Mouse (Mus musculus): ENCODE data around the gene Mtmr10. TPM values are rescaled to one million over a fixed set of nuclear protein-coding genes. Genes with fewer than 3 reads are reported as not detected.
A peak's percentile ranks its signal among the peaks of the same experiment; 100 is the strongest.

The Mtmr10 gene
- polyA plus RNA-seq, 1 experiment from 2014 or later: 3.4 TPM

GRCm38 (mm10) chr7:64279548-64279947 is 7.9 kb upstream of the Mtmr10 start:
- H3K27me3 ChIP-seq (replicated peaks; ENCODE audit: control insufficient read depth, insufficient read depth, low read length): no peaks in the 10 kb centered on the region
- H3K9me3 ChIP-seq (ENCODE audit: control insufficient read depth): no peaks in the 10 kb centered on the region
- 79% methylated on average over 3 of the region's 3 CpGs for WGBS
- H3K36me3 ChIP-seq (ENCODE audit: control insufficient read depth, insufficient read depth): no peaks in the 10 kb centered on the region
- no peak overlapping the region for H3K4me3 ChIP-seq (ENCODE audit: low read depth, low read length)
- TF ChIP-seq CTCF (IDR thresholded peaks at IDR 0.05; ENCODE audit: low read depth): no peak
- no peak overlapping the region for H3K27ac ChIP-seq (ENCODE audit: low read depth, low read length)
- H3K9ac ChIP-seq (ENCODE audit: low read depth, low read length): no peak overlapping the region
- no peak for ATAC-seq
- no peak overlapping the region for H3K4me2 ChIP-seq (replicated peaks; ENCODE audit: low read depth)
- H3K4me1 ChIP-seq (replicated peaks; ENCODE audit: control insufficient read depth, insufficient read depth, low read length): no peaks in the 10 kb centered on the region

- Histone ChIP-seq H3K4me1 (replicated peaks; ENCODE audit: control insufficient read depth, insufficient read depth, low read length) (peaks cover 4% of the 10 kb centered on the region), H3K27ac (ENCODE audit: low read depth, low read length) (no peak overlapping the region), H3K27me3 (replicated peaks; ENCODE audit: control insufficient read depth, insufficient read depth, low read length) (no peaks in the 10 kb centered on the region), H3K9me3 (ENCODE audit: control insufficient read depth) (no peaks in the 10 kb centered on the region), H3K4me3 (ENCODE audit: low read depth, low read length) (no peak overlapping the region), H3K9ac (ENCODE audit: low read depth, low read length) (no peak overlapping the region), H3K36me3 (ENCODE audit: control insufficient read depth, insufficient read depth) (no peaks in the 10 kb centered on the region), H3K4me2 (replicated peaks; ENCODE audit: low read depth) (peak overlapping the region; percentile 82; the same call in 1 of the 2 replicates)
- ATAC-seq: no peak
- no peak for TF ChIP-seq CTCF (IDR thresholded peaks at IDR 0.05; ENCODE audit: low read depth)
These were observed 887 bp upstream of the Mtmr10 start for GRCm38 (mm10) chr7:64286566-64286965.

GRCm38 (mm10) chr7:64289416-64289815 is 2.0 kb downstream of the Mtmr10 start:
- Histone ChIP-seq H3K4me3 (ENCODE audit: low read depth, low read length) (no peak overlapping the region), H3K9ac (ENCODE audit: low read depth, low read length) (no peak overlapping the region), H3K9me3 (ENCODE audit: control insufficient read depth) (no peaks in the 10 kb centered on the region), H3K27ac (ENCODE audit: low read depth, low read length) (no peak overlapping the region), H3K4me2 (replicated peaks; ENCODE audit: low read depth) (no peak overlapping the region), H3K4me1 (replicated peaks; ENCODE audit: control insufficient read depth, insufficient read depth, low read length) (peaks cover 4% of the 10 kb centered on the region), H3K36me3 (ENCODE audit: control insufficient read depth, insufficient read depth) (no peaks in the 10 kb centered on the region; the same call in 1 of the 2 replicates), H3K27me3 (replicated peaks; ENCODE audit: control insufficient read depth, insufficient read depth, low read length) (no peaks in the 10 kb centered on the region)
- TF ChIP-seq CTCF (IDR thresholded peaks at IDR 0.05; ENCODE audit: low read depth): no peak
- no peak for ATAC-seq
- 71% methylated on average over 7 of the region's 7 CpGs for WGBS

GRCm38 (mm10) chr7:64290431-64290830 is 3.0 kb downstream of the Mtmr10 start:
- 84% methylated on average over 6 of the region's 6 CpGs for WGBS
- no peak overlapping the region for H3K4me2 ChIP-seq (replicated peaks; ENCODE audit: low read depth)
- H3K27ac ChIP-seq (ENCODE audit: low read depth, low read length): no peak overlapping the region
- H3K9me3 ChIP-seq (ENCODE audit: control insufficient read depth): no peaks in the 10 kb centered on the region
- no peak overlapping the region for H3K9ac ChIP-seq (ENCODE audit: low read depth, low read length)
- H3K4me3 ChIP-seq (ENCODE audit: low read depth, low read length): no peak overlapping the region
- ATAC-seq: no peak
- H3K27me3 ChIP-seq (replicated peaks; ENCODE audit: control insufficient read depth, insufficient read depth, low read length): no peaks in the 10 kb centered on the region
- no peaks in the 10 kb centered on the region; the same call in 1 of the 2 replicates for H3K36me3 ChIP-seq (ENCODE audit: control insufficient read depth, insufficient read depth)
- no peak for TF ChIP-seq CTCF (IDR thresholded peaks at IDR 0.05; ENCODE audit: low read depth)
- H3K4me1 ChIP-seq (replicated peaks; ENCODE audit: control insufficient read depth, insufficient read depth, low read length): peaks cover 4% of the 10 kb centered on the region

- Histone ChIP-seq H3K9me3 (ENCODE audit: control insufficient read depth) (no peaks in the 10 kb centered on the region), H3K4me2 (replicated peaks; ENCODE audit: low read depth) (no peak overlapping the region), H3K9ac (ENCODE audit: low read depth, low read length) (no peak overlapping the region), H3K4me1 (replicated peaks; ENCODE audit: control insufficient read depth, insufficient read depth, low read length) (peaks cover 4% of the 10 kb centered on the region), H3K36me3 (ENCODE audit: control insufficient read depth, insufficient read depth) (no peaks in the 10 kb centered on the region; the same call in 1 of the 2 replicates), H3K27me3 (replicated peaks; ENCODE audit: control insufficient read depth, insufficient read depth, low read length) (no peaks in the 10 kb centered on the region), H3K4me3 (ENCODE audit: low read depth, low read length) (no peak overlapping the region), H3K27ac (ENCODE audit: low read depth, low read length) (no peak overlapping the region)
- no peak for ATAC-seq
- TF ChIP-seq CTCF (IDR thresholded peaks at IDR 0.05; ENCODE audit: low read depth): no peak
- 93% methylated on average over 10 of the region's 10 CpGs for WGBS
These were observed 4.3 kb downstream of the Mtmr10 start for GRCm38 (mm10) chr7:64291722-64292121.

GRCm38 (mm10) chr7:64296286-64297010 is 9.0 kb downstream of the Mtmr10 start:
- Histone ChIP-seq H3K27me3 (replicated peaks; ENCODE audit: control insufficient read depth, insufficient read depth, low read length) (no peaks in the 10 kb centered on the region), H3K9ac (ENCODE audit: low read depth, low read length) (no peak overlapping the region), H3K36me3 (ENCODE audit: control insufficient read depth, insufficient read depth) (peaks cover 11% of the 10 kb centered on the region), H3K4me1 (replicated peaks; ENCODE audit: control insufficient read depth, insufficient read depth, low read length) (no peaks in the 10 kb centered on the region), H3K9me3 (ENCODE audit: control insufficient read depth) (no peaks in the 10 kb centered on the region), H3K27ac (ENCODE audit: low read depth, low read length) (no peak overlapping the region), H3K4me3 (ENCODE audit: low read depth, low read length) (no peak overlapping the region), H3K4me2 (replicated peaks; ENCODE audit: low read depth) (no peak overlapping the region)
- ATAC-seq: no peak
- 55% methylated on average over 5 of the region's 5 CpGs for whole genome bisulfite sequencing
- no peak for TF ChIP-seq CTCF (IDR thresholded peaks at IDR 0.05; ENCODE audit: low read depth)
